Comparison of ENCODE assay signal across 25 mouse cellular contexts in the genomic region with DNA sequence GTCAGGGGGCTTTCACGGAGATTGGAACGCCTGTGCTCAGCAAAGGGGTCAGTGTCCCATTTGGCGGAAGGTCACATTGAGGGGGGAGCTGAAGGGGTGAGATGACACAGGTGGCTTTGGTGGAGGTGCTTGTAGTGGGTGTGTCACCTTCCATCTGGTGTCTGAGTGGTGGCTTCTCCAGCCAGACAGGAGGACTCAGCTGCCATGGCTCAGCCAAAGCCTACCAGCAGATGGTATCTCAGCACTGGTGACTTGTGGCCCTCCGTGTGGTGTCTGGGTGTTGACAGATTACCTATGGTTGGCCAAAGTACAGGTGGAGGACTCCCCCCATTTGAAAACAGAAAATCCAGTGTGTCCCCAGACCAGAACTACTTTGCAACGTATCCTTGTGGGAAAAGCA.
DNase-seq lines count a peak whose midpoint lies in the region; ATAC-seq lines count a peak whose summit lies in the region.
"Had no signal": no experiment of that assay in that cellular context is flagged by ENCODE, and none has a peak within 500 bp of the region (broad histone marks: within the 10 kb centered on the region; RNA-seq: fewer than 3 reads in every experiment).

No protein-coding gene starts in this region.

- WGBS in forebrain, embryonic 13.5 days, result 83% methylated on average over 5 of the region's 5 CpGs

- no peaks in the 10 kb centered on the region for H3K9me3 ChIP-seq in forebrain, embryonic 13.5 days (replicated peaks)
- H3K9me3 ChIP-seq: forebrain, embryonic 10.5 days; heart, embryonic 12.5 days; heart, embryonic 15.5 days; hindbrain, embryonic 10.5 days; hindbrain, embryonic 13.5 days; intestine, embryonic 15.5 days had no signal

- H3K27ac ChIP-seq in forebrain, embryonic 13.5 days, result no peak overlapping the region
- H3K27ac ChIP-seq: heart, embryonic 15.5 days; hindbrain, embryonic 13.5 days; intestine, embryonic 15.5 days had no signal

- H3K4me1 ChIP-seq in forebrain, embryonic 13.5 days, result peaks cover 16% of the 10 kb centered on the region
- H3K4me1 ChIP-seq: heart, embryonic 15.5 days; intestine, embryonic 15.5 days had no signal

- no peaks in the 10 kb centered on the region for H3K36me3 ChIP-seq in forebrain, embryonic 13.5 days (ENCODE audit: poor library complexity, severe bottlenecking)
- H3K36me3 ChIP-seq: forebrain, embryonic 10.5 days; heart, embryonic 12.5 days; heart, embryonic 15.5 days; hindbrain, embryonic 10.5 days; hindbrain, embryonic 13.5 days; intestine, embryonic 15.5 days had no signal

- no peak overlapping the region for H3K4me2 ChIP-seq in forebrain, embryonic 13.5 days
- H3K4me2 ChIP-seq: heart, embryonic 12.5 days; heart, embryonic 15.5 days; hindbrain, embryonic 13.5 days; intestine, embryonic 15.5 days had no signal

- H3K9ac ChIP-seq in forebrain, embryonic 13.5 days, result no peak overlapping the region
- H3K9ac ChIP-seq: forebrain, postnatal 0 days; heart, embryonic 12.5 days; heart, embryonic 15.5 days; hindbrain, embryonic 13.5 days; intestine, embryonic 15.5 days had no signal

- no peak for ATAC-seq in forebrain, embryonic 13.5 days
- ATAC-seq: CD4-positive, CD25-positive, alpha-beta regulatory T cell, adult 4 months; forebrain, embryonic 14.5 days; forebrain, postnatal 0 days; hindbrain, embryonic 16.5 days; intestine, embryonic 15.5 days had no signal

- DNase-seq in cerebellum, postnatal 10 days, result peak; percentile 45 to 56
- no peak for DNase-seq in cerebellum, adult 9-11 months
- peak; percentile 23 to 24 for DNase-seq in cerebellum, postnatal 36 days
- no peak for DNase-seq in cerebellum, adult 11 months
- DNase-seq in brain, adult 2 months (ENCODE audit: low read depth, low spot score), result peak; percentile 58
- DNase-seq: adrenal gland, adult 2 months; adrenal gland, postnatal 14 days; B cell, adult 2 months; forebrain, postnatal 0 days; gastrocnemius, postnatal 25 days; heart, adult 18-20 months; heart, postnatal 10 days; heart, postnatal 36 days; kidney, adult 11 months; kidney, adult 8-10 months had no signal

- peaks cover 7% of the 10 kb centered on the region; the same call in 1 of the 2 replicates for H3K27me3 ChIP-seq in forebrain, embryonic 13.5 days

- H3K4me3 ChIP-seq in forebrain, embryonic 13.5 days, result no peak overlapping the region
- H3K4me3 ChIP-seq: forebrain, embryonic 10.5 days; heart, embryonic 12.5 days; heart, embryonic 15.5 days; hindbrain, embryonic 10.5 days; hindbrain, embryonic 13.5 days; intestine, embryonic 15.5 days had no signal

Comparison
In these comparisons a context has a peak if more than half of its experiments do, and no peak if none do; other contexts are left out.
1. DNase-seq: peak in cerebellum, postnatal 10 days (2 of 2), cerebellum, postnatal 36 days (2 of 2) and brain, adult 2 months (single experiment); none in cerebellum, adult 9-11 months (single experiment) and cerebellum, adult 11 months (single experiment).